Mouse (Mus musculus): Measurements from ENCODE around the gene Pex14. TPM values are rescaled to one million over a fixed set of nuclear protein-coding genes. Genes with fewer than 3 reads are reported as not detected.
"Not testable (repeated sequence)": the region's sequence is repeated elsewhere in the genome, so short reads cannot be mapped to it uniquely, and the experiment has no call there.

The Pex14 gene
- polyA plus RNA-seq, 1 experiment from 2014 or later, result 52.1 TPM

DNA sequence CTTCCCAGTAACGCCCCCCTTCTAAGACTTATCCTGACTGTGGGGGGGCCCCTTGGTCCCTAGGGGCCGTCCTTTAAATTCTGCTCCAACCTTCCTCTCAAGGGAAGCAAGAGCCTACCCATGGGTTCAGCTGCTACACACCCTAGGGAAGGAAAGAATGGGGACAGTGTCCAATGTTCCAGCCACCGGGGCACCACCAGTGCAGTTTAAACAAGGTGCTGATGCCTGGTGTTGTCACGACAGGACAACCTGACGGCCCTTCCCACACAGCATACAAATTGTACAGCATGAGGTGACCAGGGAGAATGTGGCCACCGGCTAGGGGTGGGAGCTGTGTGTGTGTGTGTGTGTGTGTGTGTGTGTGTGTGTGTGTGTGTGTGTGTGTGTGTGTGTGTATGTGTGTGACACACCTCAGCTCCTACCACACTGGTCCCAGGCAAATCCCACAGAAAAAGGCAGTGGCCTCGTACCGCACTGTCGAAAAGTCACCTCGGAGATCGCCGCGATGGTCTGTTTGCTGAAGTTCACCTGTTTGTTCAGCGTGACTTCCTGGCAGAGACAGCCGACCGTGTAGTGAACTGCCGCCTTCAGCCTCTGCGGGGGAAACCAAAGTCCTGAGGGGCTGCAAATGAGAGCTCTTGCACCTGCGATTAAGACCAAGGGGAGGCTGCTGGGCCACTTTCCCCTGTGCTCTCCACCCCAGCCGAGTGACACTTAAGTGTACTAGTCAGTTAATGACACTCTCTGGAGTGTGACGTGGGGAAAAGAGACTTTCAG is 32.3 kb upstream of the Pex14 start:
- H3K27ac ChIP-seq, result no peak overlapping the region
- no peak overlapping the region for H3K4me3 ChIP-seq (replicated peaks)
- H3K4me1 ChIP-seq (replicated peaks), result peaks cover 11% of the 10 kb centered on the region
- 58% methylated on average over 21 of the region's 21 CpGs for WGBS
- H3K9me3 ChIP-seq, result no peaks in the 10 kb centered on the region
- peaks cover 3% of the 10 kb centered on the region; the same call in 1 of the 2 replicates for H3K36me3 ChIP-seq
- H3K27me3 ChIP-seq (replicated peaks), result no peaks in the 10 kb centered on the region
- no peak for ATAC-seq
- H3K9ac ChIP-seq, result no peak overlapping the region
- H3K4me2 ChIP-seq (replicated peaks), result no peak overlapping the region

DNA sequence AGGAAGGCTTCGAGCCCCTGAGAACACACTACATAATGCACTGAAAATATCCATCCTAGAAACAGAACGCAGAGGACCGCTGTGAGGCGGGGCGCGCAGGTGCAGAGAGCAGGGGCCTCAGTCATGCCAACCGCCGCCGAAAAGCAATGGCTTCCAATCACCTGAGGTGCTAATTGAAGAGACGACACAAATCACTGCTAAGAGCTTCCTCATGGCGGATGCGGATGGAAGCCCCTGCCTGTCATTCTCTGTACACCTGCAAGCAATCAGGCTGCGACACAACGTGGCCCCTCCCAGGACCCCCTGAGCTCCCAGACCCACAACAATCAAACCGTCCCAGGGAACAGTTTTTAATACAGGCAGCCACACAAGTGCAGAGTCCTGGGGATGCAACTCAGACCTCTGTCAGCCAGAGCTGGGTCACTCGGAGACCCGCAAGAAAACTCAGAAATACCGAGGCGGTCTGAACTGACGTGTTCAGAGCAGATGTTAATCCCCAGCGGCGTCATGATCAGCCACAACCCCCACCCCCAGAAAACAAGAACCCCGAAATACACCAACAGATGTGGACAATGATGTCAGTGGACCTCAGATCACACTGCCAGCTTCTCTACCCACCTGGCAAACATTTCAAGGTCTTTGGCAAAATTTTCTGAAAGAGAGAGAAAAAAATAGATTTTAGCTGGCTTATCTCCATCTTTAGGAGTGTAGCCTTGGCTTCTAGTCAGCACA is 31.5 kb upstream of the Pex14 start:
- no peak for ATAC-seq
- no peak overlapping the region for H3K9ac ChIP-seq
- H3K27ac ChIP-seq, result no peak overlapping the region
- no peak overlapping the region for H3K4me2 ChIP-seq (replicated peaks)
- WGBS, result 90% methylated on average over 23 of the region's 23 CpGs
- no peaks in the 10 kb centered on the region for H3K9me3 ChIP-seq
- H3K4me1 ChIP-seq (replicated peaks), result 0 out of 2 replicates have a peak, but pooled peaks cover 3% of the 10 kb centered on the region
- H3K36me3 ChIP-seq, result peaks cover 3% of the 10 kb centered on the region; the same call in 1 of the 2 replicates
- no peaks in the 10 kb centered on the region for H3K27me3 ChIP-seq (replicated peaks)
- no peak overlapping the region for H3K4me3 ChIP-seq (replicated peaks)

GRCm38 (mm10) chr4:149128467-149128866 is 28.8 kb upstream of the Pex14 start:
- no peak overlapping the region for H3K9ac ChIP-seq
- no peak overlapping the region for H3K27ac ChIP-seq
- H3K9me3 ChIP-seq, result no peaks in the 10 kb centered on the region
- WGBS, result 70% methylated on average over 18 of the region's 18 CpGs
- H3K4me1 ChIP-seq (replicated peaks), result 0 out of 2 replicates have a peak, but pooled peaks cover 5% of the 10 kb centered on the region
- peaks cover 3% of the 10 kb centered on the region; the same call in 1 of the 2 replicates for H3K36me3 ChIP-seq
- ATAC-seq, result no peak
- H3K4me3 ChIP-seq (replicated peaks), result no peak overlapping the region
- no peaks in the 10 kb centered on the region for H3K27me3 ChIP-seq (replicated peaks)
- H3K4me2 ChIP-seq (replicated peaks), result no peak overlapping the region

- H3K9ac ChIP-seq, result no peak within 1 kb of the TSS
- no peak within 1 kb of the TSS for H3K4me3 ChIP-seq (replicated peaks)
- H3K27me3 ChIP-seq (replicated peaks), result no peaks in the 10 kb centered on the region
- 81% methylated on average over 11 of the region's 11 CpGs for WGBS
- no peaks in the 10 kb centered on the region for H3K9me3 ChIP-seq
- no peak within 1 kb of the TSS for H3K4me2 ChIP-seq (replicated peaks)
- 0 out of 2 replicates have a peak, but pooled peaks cover 6% of the 10 kb centered on the region for H3K4me1 ChIP-seq (replicated peaks)
- ATAC-seq, result no peak
- peaks cover 3% of the 10 kb centered on the region; the same call in 1 of the 2 replicates for H3K36me3 ChIP-seq
- no peak within 1 kb of the TSS for H3K27ac ChIP-seq
Observed at GRCm38 (mm10) chr4:149126663-149127062, 27.0 kb upstream of the Pex14 start, which contains the start of gene Cort. TSS of gene Cort (minus strand) at chr4:149126763.

DNA sequence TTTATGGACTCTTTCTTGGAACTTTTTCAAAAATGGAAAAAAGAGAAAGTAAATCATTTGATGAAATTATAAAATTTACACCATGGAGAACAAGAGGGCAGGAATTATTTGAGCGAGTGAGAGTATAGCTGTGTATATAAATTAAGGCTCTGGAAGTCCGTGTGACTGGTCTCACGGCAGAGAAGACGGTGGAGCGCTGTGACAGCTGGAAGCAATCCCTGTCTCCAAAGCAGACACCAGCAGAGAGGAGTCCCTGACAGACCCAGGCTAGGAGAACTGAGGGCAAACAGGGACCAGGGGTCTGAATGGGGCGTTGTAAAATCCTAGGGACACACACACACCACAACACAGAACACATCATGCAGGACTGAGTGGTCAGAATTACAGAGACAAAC is 26.4 kb upstream of the Pex14 start:
- H3K9ac ChIP-seq, result no peak overlapping the region
- ATAC-seq, result no peak

GRCm38 (mm10) chr4:149125341-149126114 is 25.9 kb upstream of the Pex14 start:
- no peaks in the 10 kb centered on the region for H3K27me3 ChIP-seq (replicated peaks)
- H3K9me3 ChIP-seq, result no peaks in the 10 kb centered on the region
- H3K36me3 ChIP-seq, result peaks cover 3% of the 10 kb centered on the region; the same call in 1 of the 2 replicates
- H3K9ac ChIP-seq, result no peak overlapping the region
- ATAC-seq, result no peak
- H3K4me3 ChIP-seq (replicated peaks), result no peak overlapping the region
- H3K4me2 ChIP-seq (replicated peaks), result no peak overlapping the region
- H3K27ac ChIP-seq, result no peak overlapping the region
- 74% methylated on average over 11 of the region's 11 CpGs for WGBS
- 0 out of 2 replicates have a peak, but pooled peaks cover 6% of the 10 kb centered on the region for H3K4me1 ChIP-seq (replicated peaks)

More for the DNA sequence above, 26.4 kb upstream of the Pex14 start:
- Histone ChIP-seq H3K27ac (no peak overlapping the region), H3K4me2 (replicated peaks) (no peak overlapping the region), H3K36me3 (peaks cover 3% of the 10 kb centered on the region; the same call in 1 of the 2 replicates), H3K4me1 (replicated peaks) (0 out of 2 replicates have a peak, but pooled peaks cover 6% of the 10 kb centered on the region), H3K4me3 (replicated peaks) (no peak overlapping the region), H3K27me3 (replicated peaks) (no peaks in the 10 kb centered on the region), H3K9me3 (no peaks in the 10 kb centered on the region)
- WGBS, result 61% methylated on average over 6 of the region's 6 CpGs

GRCm38 (mm10) chr4:149123432-149123831 is 23.8 kb upstream of the Pex14 start:
- Histone ChIP-seq H3K27me3 (replicated peaks) (no peaks in the 10 kb centered on the region), H3K4me2 (replicated peaks) (no peak overlapping the region), H3K27ac (no peak overlapping the region), H3K36me3 (no peaks in the 10 kb centered on the region; the same call in 1 of the 2 replicates), H3K9me3 (no peaks in the 10 kb centered on the region), H3K4me1 (replicated peaks) (0 out of 2 replicates have a peak, but pooled peaks cover 6% of the 10 kb centered on the region), H3K9ac (no peak overlapping the region), H3K4me3 (replicated peaks) (no peak overlapping the region)
- 47% methylated on average over 5 of the region's 5 CpGs for WGBS
- peak; percentile 81 for ATAC-seq

DNA sequence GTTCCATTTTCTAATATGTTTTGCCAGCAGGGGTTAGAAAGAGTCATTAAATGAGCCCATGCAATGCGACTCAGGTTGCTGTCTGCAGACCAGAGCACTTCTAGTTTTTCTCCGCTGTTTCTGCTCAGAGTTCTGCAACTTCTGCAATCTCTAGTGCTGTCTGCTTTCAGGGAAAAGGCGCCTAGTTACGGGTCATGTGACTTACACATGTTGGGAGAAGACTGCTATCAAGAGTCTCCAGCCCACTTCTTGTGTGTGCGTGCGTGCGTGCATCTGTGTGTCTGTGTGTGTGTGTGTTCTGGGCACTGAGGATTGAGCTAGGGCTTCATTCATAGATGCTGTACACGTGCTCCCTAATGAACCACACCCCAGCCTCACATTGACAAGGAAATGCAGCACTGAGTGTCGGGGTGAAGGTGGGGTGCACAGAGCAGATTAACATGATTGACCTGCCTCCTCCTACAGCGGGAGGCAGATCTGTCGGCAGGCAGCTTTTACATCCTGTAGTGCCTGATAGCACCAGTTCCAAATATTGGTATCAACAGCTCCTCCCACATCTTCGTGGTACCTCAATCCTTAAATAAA is 20.4 kb upstream of the Pex14 start:
- not testable (repeated sequence) for ATAC-seq
- WGBS, result 85% methylated on average over 12 of the region's 12 CpGs

GRCm38 (mm10) chr4:149103875-149104561 is 4.3 kb upstream of the Pex14 start, which contains the start of gene Dffa:
TSS of gene Dffa (plus strand) at chr4:149104146.
- 1% methylated on average over 35 of the region's 35 CpGs for WGBS
- H3K27me3 ChIP-seq (replicated peaks), result no peaks in the 10 kb centered on the region

More for the DNA sequence above, 20.4 kb upstream of the Pex14 start:
- not testable (repeated sequence) for H3K9me3 ChIP-seq; H3K27me3 ChIP-seq (replicated peaks); H3K9ac ChIP-seq; H3K4me2 ChIP-seq (replicated peaks); H3K36me3 ChIP-seq; H3K4me3 ChIP-seq (replicated peaks); H3K27ac ChIP-seq; H3K4me1 ChIP-seq (replicated peaks)

GRCm38 (mm10) chr4:149101456-149101855 is 1.8 kb upstream of the Pex14 start:
- Histone ChIP-seq H3K9me3 (no peaks in the 10 kb centered on the region), H3K27me3 (replicated peaks) (no peaks in the 10 kb centered on the region), H3K4me1 (replicated peaks) (peaks cover 20% of the 10 kb centered on the region), H3K27ac (no peak overlapping the region), H3K4me2 (replicated peaks) (no peak overlapping the region), H3K36me3 (0 out of 2 replicates have a peak, but pooled peaks cover 3% of the 10 kb centered on the region), H3K9ac (no peak overlapping the region), H3K4me3 (replicated peaks) (no peak overlapping the region)
- WGBS, result 84% methylated on average over 3 of the region's 3 CpGs
- ATAC-seq, result no peak

More at GRCm38 (mm10) chr4:149103875-149104561, 4.3 kb upstream of the Pex14 start, which contains the start of gene Dffa:
- peak within 1 kb of the TSS; percentile 88 for H3K4me2 ChIP-seq (replicated peaks)
- 0 out of 2 replicates have a peak, but pooled peaks cover 3% of the 10 kb centered on the region for H3K36me3 ChIP-seq
- no peaks in the 10 kb centered on the region for H3K9me3 ChIP-seq
- no peak within 1 kb of the TSS for H3K27ac ChIP-seq
- H3K4me3 ChIP-seq (replicated peaks), result peak within 1 kb of the TSS; percentile 85
- peaks cover 8% of the 10 kb centered on the region for H3K4me1 ChIP-seq (replicated peaks)
- H3K9ac ChIP-seq, result peak within 1 kb of the TSS; percentile 85
- peak; percentile 91 for ATAC-seq

DNA sequence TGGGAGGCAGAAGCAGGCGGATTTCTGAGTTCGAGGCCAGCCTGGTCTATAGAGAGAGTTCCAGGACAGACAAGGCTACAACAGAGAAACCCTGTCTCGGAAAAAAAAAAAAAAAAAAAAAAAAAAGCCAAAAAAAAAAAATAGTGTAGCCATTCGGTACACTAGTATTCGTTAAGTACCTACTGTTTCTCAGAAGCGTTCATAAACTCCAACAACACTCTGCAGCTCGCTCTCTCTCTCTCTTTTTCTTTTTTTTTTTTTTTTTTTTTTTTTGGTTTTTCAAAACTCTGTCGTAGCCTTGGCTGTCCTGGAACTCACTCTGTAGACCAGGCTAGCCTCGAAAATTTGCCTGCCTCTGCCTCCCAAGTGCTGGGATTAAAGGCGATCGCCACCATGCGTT is 773 bp upstream of the Pex14 start:
- ATAC-seq; H3K9me3 ChIP-seq; H3K4me2 ChIP-seq (replicated peaks); H3K4me3 ChIP-seq (replicated peaks); H3K27me3 ChIP-seq (replicated peaks); H3K9ac ChIP-seq; H3K27ac ChIP-seq; H3K36me3 ChIP-seq: not testable (repeated sequence)
- 84% methylated on average over 12 of the region's 12 CpGs for WGBS
- peaks cover 20% of the 10 kb centered on the region for H3K4me1 ChIP-seq (replicated peaks)
